Mouse (Mus musculus) midbrain, embryonic 15.5 days (tissue): Measurements from ENCODE around the gene Lyplal1. TPM values are rescaled to one million over a fixed set of nuclear protein-coding genes. Genes with fewer than 3 reads are reported as not detected.

Experiments used
- ATAC-seq: fragments of 200-750 bp; cut with Nextera tagmentation; replicated peaks from 2 replicates; pipeline ENCODE4 v1.8.0; 2017; ENCODE audit warnings: moderate TSS enrichment
- H3K27ac ChIP-seq: fragments of 300-500 bp; sonication (generic); 2 replicates; pipeline ENCODE4 v1.5.1; 2015; ENCODE audit warnings: mild to moderate bottlenecking, inconsistent platforms
- H3K27me3 ChIP-seq: fragments of 300-500 bp; sonication (generic); replicated peaks from 2 replicates; pipeline ENCODE4 v1.6.1; 2015; ENCODE audit warnings: inconsistent platforms
- H3K36me3 ChIP-seq: fragments of 300-500 bp; sonication (generic); replicated peaks from 2 replicates; pipeline ENCODE4 v1.6.1; 2015; ENCODE audit warnings: inconsistent platforms
- H3K4me1 ChIP-seq: fragments of 300-500 bp; sonication (generic); 2 replicates; pipeline ENCODE4 v1.6.1; 2015; ENCODE audit warnings: inconsistent platforms
- H3K4me2 ChIP-seq: fragments of 300-500 bp; sonication (generic); 2 replicates; pipeline ENCODE4 v1.6.1; 2015; ENCODE audit warnings: inconsistent platforms, mild to moderate bottlenecking, moderate library complexity
- H3K4me3 ChIP-seq: fragments of 300-500 bp; sonication (generic); 2 replicates; pipeline ENCODE4 v1.5.1; 2015; ENCODE audit warnings: mild to moderate bottlenecking, inconsistent platforms
- H3K9ac ChIP-seq: fragments of 300-500 bp; sonication (generic); 2 replicates; pipeline ENCODE4 v1.6.1; 2015; ENCODE audit warnings: mild to moderate bottlenecking, inconsistent platforms
- H3K9me3 ChIP-seq: fragments of 300-500 bp; sonication (generic); 2 replicates; pipeline ENCODE4 v1.6.1; 2016; ENCODE audit warnings: inconsistent platforms
- WGBS: fragments of 180-500 bp; shearing (Covaris S2); methylation state at CpG from one replicate; pipeline ENCODE4 v1.1.7; 2015; ENCODE audit warnings: mixed read lengths; 5-methylcytosine and 5-hydroxymethylcytosine counted together
- polyA plus RNA-seq: library from polyadenylated mRNA; unstranded; fragments of >200 nt; fragmentation: Nextera tagmentation; extraction: Ambion mirVana; gene quantifications from 2 replicates; pipeline ENCODE4 v1.2.1, GENCODE M21; 2015

The Lyplal1 gene
- 18.8 and 18.9 TPM in 2 replicates for polyA plus RNA-seq

DNA sequence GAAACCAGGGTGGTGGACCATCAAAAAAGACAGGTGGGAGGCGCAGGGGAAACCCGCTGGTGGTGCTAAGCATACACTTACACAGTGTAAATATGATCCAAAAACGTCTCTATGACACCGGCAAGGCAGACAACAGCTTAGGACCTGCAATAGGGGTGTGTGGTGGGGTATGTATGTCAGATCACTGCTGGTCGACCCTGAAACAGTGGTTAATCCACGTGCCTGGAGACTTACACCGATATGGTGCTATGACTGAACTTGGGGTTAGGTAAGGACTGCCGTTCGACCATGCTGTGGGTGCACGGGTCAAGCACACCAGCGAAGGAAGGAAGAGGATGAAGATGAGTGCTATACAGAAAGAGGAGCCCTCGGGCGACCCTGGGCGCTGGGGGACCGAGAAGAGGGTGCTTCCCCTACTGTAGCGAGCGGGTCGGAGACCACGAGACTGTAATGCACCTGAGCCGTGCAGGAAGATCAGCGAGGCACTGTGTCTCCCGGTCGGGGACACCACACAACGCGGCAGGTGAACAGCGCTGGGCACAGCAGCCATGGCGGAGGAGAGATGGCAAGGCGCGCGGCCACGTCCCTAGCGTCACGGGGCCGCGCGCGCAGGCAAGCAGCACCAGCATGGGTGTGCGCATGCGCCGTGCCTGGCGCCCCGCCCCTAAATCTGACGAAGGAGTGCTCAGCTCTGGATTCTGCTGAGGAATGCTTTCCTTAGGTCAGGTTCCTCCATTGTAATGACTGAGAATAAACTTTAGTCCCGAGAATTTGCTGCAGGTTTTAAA, at the start of gene Lyplal1:
TSS of gene Lyplal1 (minus strand) at position 610 of the 788 bp plus-strand sequence.
- Histone ChIP-seq H3K27ac (peak within 1 kb of the TSS; percentile 92), H3K9ac (peak within 1 kb of the TSS; percentile 76), H3K27me3 (no peaks in the 10 kb centered on the region), H3K4me2 (peak within 1 kb of the TSS; percentile 57), H3K36me3 (no peaks in the 10 kb centered on the region), H3K4me1 (peaks cover 4% of the 10 kb centered on the region), H3K4me3 (peak within 1 kb of the TSS; percentile 60), H3K9me3 (no peaks in the 10 kb centered on the region)
- WGBS: 4% methylated on average over 44 of the region's 44 CpGs
- ATAC-seq: peak; percentile 96

DNA sequence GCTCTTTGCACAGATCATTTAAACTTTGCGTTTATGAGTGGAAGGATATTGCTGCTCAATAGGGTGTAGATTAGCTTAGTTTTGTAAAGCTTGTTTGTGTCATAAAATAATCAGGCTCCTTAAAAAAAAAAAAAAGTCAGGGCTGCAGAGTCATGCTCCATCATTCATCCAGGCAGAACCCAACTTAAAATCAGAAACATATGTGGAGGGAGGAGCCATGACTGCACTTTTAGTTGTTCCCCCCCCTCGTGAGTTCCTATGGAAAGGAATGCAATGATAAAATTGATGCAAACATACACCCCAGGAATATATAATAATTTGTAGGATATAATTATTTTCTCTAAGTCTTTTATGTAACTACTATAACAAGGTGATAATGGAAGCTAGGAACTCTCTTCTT, 46.5 kb upstream of the Lyplal1 start:
- Histone ChIP-seq H3K4me3 (no peak overlapping the region), H3K9me3 (no peaks in the 10 kb centered on the region)

DNA sequence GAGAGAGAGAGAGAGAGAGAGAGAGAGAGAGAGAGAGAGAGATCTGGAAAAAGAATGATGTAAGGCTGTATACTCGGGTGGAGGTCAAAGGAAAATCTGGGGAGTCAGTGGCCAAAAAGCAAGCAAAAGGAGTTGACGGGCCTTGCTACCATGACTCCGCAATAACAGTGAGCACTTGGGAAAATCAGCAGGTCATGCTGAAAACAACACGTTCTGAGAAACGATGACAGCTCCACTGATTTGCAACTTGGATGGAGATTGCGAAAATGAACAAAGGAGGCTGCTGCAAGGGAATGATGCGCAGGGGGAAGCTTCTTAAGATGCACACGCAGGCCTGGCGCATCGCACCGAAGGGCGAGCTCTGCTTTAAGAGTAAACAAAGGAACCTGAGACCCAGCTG, 46.1 kb upstream of the Lyplal1 start:
- WGBS: 50% methylated on average over 12 of the region's 12 CpGs
- ATAC-seq: no peak
- H3K36me3 ChIP-seq: no peaks in the 10 kb centered on the region
- no peaks in the 10 kb centered on the region; the same call in 1 of the 2 replicates for H3K4me1 ChIP-seq
- H3K27ac ChIP-seq: no peak overlapping the region
- H3K9ac ChIP-seq: no peak overlapping the region
- H3K4me2 ChIP-seq: no peak overlapping the region
- no peak overlapping the region for H3K4me3 ChIP-seq
- no peaks in the 10 kb centered on the region for H3K27me3 ChIP-seq
- no peaks in the 10 kb centered on the region for H3K9me3 ChIP-seq

More for the DNA sequence above, 46.5 kb upstream of the Lyplal1 start:
- Histone ChIP-seq H3K27ac (no peak overlapping the region), H3K4me1 (no peaks in the 10 kb centered on the region; the same call in 1 of the 2 replicates), H3K27me3 (no peaks in the 10 kb centered on the region), H3K36me3 (no peaks in the 10 kb centered on the region), H3K9ac (no peak overlapping the region), H3K4me2 (no peak overlapping the region)
- WGBS: 60% methylated on average over 2 of the region's 2 CpGs
- no peak for ATAC-seq

GRCm38 (mm10) chr1:186150376-186150775, 33.3 kb upstream of the Lyplal1 start:
- WGBS: 78% methylated on average over 5 of the region's 5 CpGs
- Histone ChIP-seq H3K9ac (no peak overlapping the region), H3K4me1 (no peaks in the 10 kb centered on the region), H3K4me3 (no peak overlapping the region), H3K27ac (no peak overlapping the region), H3K9me3 (no peaks in the 10 kb centered on the region), H3K27me3 (no peaks in the 10 kb centered on the region), H3K4me2 (no peak overlapping the region), H3K36me3 (no peaks in the 10 kb centered on the region)
- ATAC-seq: no peak

DNA sequence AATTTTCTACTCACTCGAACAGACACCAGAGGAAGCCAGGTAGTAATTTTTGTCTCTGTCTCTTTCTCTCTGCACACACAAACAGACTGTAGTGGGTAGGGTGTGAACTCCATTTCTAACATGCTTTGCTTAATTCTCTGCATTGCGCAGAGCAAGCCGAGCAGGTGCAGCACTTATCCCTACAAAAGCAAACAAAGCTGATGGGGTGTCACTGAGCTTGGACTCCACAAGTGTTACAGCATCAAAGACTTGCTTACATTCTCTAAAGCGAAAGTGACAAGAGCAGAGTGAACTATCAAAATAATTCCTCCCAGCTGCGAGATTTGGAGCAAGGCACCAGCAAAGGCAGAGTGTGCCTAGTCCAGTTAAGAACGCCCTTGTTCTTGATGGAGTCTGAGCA, 28.3 kb upstream of the Lyplal1 start:
- H3K4me3 ChIP-seq: no peak overlapping the region
- no peak for ATAC-seq
- H3K9me3 ChIP-seq: no peaks in the 10 kb centered on the region
- WGBS: 49% methylated on average over 6 of the region's 6 CpGs
- no peak overlapping the region for H3K9ac ChIP-seq
- no peaks in the 10 kb centered on the region for H3K27me3 ChIP-seq
- H3K4me1 ChIP-seq: no peaks in the 10 kb centered on the region
- no peak overlapping the region for H3K4me2 ChIP-seq
- no peak overlapping the region for H3K27ac ChIP-seq
- no peaks in the 10 kb centered on the region for H3K36me3 ChIP-seq

GRCm38 (mm10) chr1:186140191-186140590, 23.1 kb upstream of the Lyplal1 start:
- Histone ChIP-seq H3K4me3 (no peak overlapping the region), H3K9ac (no peak overlapping the region), H3K27ac (no peak overlapping the region), H3K27me3 (no peaks in the 10 kb centered on the region), H3K4me1 (no peaks in the 10 kb centered on the region), H3K4me2 (no peak overlapping the region), H3K9me3 (no peaks in the 10 kb centered on the region), H3K36me3 (no peaks in the 10 kb centered on the region)
- ATAC-seq: no peak
- WGBS: 89% methylated on average over 2 of the region's 2 CpGs

GRCm38 (mm10) chr1:186137873-186138272, 20.8 kb upstream of the Lyplal1 start:
- no peak for ATAC-seq
- Histone ChIP-seq H3K36me3 (no peaks in the 10 kb centered on the region), H3K27ac (no peak overlapping the region), H3K9ac (no peak overlapping the region), H3K4me3 (no peak overlapping the region), H3K9me3 (no peaks in the 10 kb centered on the region), H3K27me3 (no peaks in the 10 kb centered on the region), H3K4me1 (no peaks in the 10 kb centered on the region), H3K4me2 (no peak overlapping the region)
- 67% methylated on average over 12 of the region's 12 CpGs for WGBS

GRCm38 (mm10) chr1:186136636-186137380, 19.7 kb upstream of the Lyplal1 start:
- H3K36me3 ChIP-seq: no peaks in the 10 kb centered on the region
- H3K27ac ChIP-seq: no peak overlapping the region
- no peaks in the 10 kb centered on the region for H3K4me1 ChIP-seq
- H3K4me3 ChIP-seq: no peak overlapping the region
- 79% methylated on average over 6 of the region's 6 CpGs for WGBS
- no peaks in the 10 kb centered on the region for H3K27me3 ChIP-seq
- H3K9me3 ChIP-seq: no peaks in the 10 kb centered on the region
- H3K4me2 ChIP-seq: no peak overlapping the region
- ATAC-seq: no peak
- H3K9ac ChIP-seq: no peak overlapping the region

DNA sequence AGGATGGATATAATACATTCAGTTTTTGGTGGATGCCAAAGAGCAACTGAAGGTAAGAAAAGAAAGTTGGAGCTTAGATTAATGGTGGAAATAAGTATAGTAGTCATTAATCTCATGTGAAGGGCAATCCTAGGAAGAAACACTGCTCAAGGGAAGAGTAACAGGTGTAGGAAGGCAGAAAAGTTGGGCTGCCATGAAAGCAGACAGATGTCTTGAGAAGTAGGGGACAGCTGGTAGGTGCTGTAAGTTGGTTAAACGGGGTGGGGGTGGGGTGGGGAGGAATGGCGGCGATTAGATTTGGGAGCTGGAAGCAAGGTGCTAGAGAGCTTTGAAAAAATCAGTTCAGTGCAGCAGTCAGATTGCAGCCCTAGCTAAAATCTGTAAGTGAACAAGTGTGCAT, 14.4 kb upstream of the Lyplal1 start:
- no peaks in the 10 kb centered on the region for H3K36me3 ChIP-seq
- no peaks in the 10 kb centered on the region for H3K9me3 ChIP-seq
- no peak overlapping the region for H3K9ac ChIP-seq
- H3K4me3 ChIP-seq: no peak overlapping the region
- ATAC-seq: no peak
- H3K4me2 ChIP-seq: no peak overlapping the region
- WGBS: 88% methylated on average over 3 of the region's 3 CpGs
- no peaks in the 10 kb centered on the region for H3K4me1 ChIP-seq
- H3K27ac ChIP-seq: no peak overlapping the region
- H3K27me3 ChIP-seq: no peaks in the 10 kb centered on the region

DNA sequence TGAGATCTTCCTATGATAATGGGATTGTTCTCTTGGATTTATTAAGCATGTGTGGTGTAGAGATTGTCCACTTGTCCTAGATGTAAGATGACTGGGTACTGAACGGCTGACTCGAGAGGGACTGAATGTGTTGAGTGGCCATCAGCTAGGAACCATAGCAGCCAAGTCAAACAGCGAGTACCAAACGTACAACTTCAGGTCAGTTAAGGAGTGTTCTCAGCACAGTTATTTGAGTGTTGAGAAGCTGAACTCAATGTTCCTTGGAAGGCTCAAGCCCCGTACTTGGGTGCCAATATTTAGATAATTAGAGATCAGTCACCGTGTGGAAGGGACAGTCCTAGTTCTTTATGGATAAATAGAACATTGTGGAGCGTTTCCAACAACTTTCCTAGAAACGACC, 11.8 kb upstream of the Lyplal1 start:
- 91% methylated on average over 8 of the region's 8 CpGs for WGBS
- H3K4me2 ChIP-seq: no peak overlapping the region
- no peaks in the 10 kb centered on the region for H3K9me3 ChIP-seq
- H3K4me3 ChIP-seq: no peak overlapping the region
- H3K9ac ChIP-seq: no peak overlapping the region
- H3K36me3 ChIP-seq: no peaks in the 10 kb centered on the region
- H3K4me1 ChIP-seq: no peaks in the 10 kb centered on the region
- no peaks in the 10 kb centered on the region for H3K27me3 ChIP-seq
- H3K27ac ChIP-seq: no peak overlapping the region
- no peak for ATAC-seq

DNA sequence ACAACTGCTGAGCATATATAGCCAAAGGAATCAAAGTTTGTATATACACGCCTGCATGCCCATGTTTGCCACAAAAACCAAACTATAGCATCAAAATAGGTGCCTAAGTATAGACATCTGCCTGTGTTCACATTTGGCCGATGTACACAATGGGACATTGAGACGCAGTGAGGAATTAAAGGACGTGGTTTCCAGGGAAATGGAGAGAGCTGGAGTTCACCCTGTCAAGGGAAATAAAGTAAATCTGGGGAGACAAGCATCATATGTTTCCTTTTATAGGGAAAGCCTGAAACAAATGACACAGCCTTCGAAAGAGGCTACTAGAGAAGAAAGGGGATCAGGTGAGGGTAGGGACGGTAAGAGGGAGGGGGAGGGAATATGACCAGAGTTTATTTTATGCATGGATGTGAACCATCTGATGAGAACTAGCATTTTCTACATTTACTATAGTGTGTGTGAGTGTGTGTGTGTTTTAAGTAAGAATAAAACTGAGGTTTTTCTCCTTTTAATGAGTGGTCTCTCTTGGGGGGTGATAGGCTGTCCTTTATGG, 9.3 kb upstream of the Lyplal1 start:
- WGBS: 40% methylated on average over 6 of the region's 6 CpGs
- no peaks in the 10 kb centered on the region for H3K9me3 ChIP-seq
- no peak overlapping the region for H3K27ac ChIP-seq
- no peaks in the 10 kb centered on the region for H3K27me3 ChIP-seq
- no peak overlapping the region for H3K4me2 ChIP-seq
- no peaks in the 10 kb centered on the region for H3K36me3 ChIP-seq
- no peaks in the 10 kb centered on the region for H3K4me1 ChIP-seq
- no peak for ATAC-seq
- no peak overlapping the region for H3K4me3 ChIP-seq
- no peak overlapping the region for H3K9ac ChIP-seq

DNA sequence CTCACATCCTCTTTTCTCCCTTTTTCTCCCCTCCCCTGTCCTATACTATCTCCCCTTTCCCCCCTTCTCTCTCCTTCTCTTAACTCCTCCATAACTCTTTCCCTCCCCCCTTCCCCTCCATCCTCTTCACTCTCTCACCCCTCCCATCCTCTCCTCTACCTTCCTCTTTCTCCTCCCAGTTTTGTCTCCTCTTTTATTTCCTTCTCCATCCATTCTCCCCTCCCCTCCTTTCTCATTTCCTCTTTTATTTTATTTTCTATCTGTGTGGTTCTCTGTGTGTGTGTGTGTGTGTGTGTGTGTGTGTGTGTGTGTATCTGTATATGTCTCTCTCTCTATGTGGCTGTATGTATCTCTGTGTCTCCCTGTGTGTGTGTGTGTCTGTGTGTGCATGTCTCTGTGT, 6.6 kb upstream of the Lyplal1 start:
- no peak overlapping the region for H3K9ac ChIP-seq
- no peak for ATAC-seq
- H3K27ac ChIP-seq: no peak overlapping the region
- no peak overlapping the region for H3K4me3 ChIP-seq
- no peaks in the 10 kb centered on the region for H3K36me3 ChIP-seq
- no peaks in the 10 kb centered on the region for H3K27me3 ChIP-seq
- no peaks in the 10 kb centered on the region for H3K4me1 ChIP-seq
- no peaks in the 10 kb centered on the region for H3K9me3 ChIP-seq
- no peak overlapping the region for H3K4me2 ChIP-seq
